14 mouse cellular contexts compared by ENCODE assay signal in the genomic region with DNA sequence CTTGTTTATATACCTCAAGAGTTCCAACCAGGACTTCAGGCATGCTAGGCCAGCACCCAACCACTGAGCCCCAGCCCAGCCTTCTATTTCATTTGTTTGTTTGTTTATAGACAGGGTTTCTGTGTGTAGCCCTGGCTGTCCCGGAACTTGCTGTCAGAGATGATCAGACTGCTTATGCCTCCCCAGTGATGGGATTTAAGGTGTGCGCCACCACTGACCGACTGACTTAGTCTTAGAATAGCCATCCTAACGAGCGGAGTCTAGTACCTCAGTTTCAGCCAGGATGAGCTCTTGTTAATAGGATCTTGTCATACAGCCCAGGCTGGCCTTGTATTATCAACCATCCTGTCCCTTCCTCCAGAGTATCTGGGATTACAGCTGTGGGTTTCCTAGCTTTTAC. TPM values are rescaled to one million over a fixed set of nuclear protein-coding genes. Genes with fewer than 3 reads are reported as not detected.
DNase-seq lines count a peak whose midpoint lies in the region; ATAC-seq lines count a peak whose summit lies in the region.
"Had no signal": no experiment of that assay in that cellular context is flagged by ENCODE, and none has a peak within 500 bp of the region (broad histone marks: within the 10 kb centered on the region; RNA-seq: fewer than 3 reads in every experiment).

No protein-coding gene starts in this region.

- no peaks in the 10 kb centered on the region for H3K9me3 ChIP-seq in heart, embryonic 12.5 days (replicated peaks)
- H3K9me3 ChIP-seq in limb, embryonic 13.5 days: no peaks in the 10 kb centered on the region
- no peaks in the 10 kb centered on the region for H3K9me3 ChIP-seq in limb, embryonic 10.5 days (replicated peaks)
- H3K9me3 ChIP-seq in embryonic facial prominence, embryonic 15.5 days (replicated peaks): no peaks in the 10 kb centered on the region
- H3K9me3 ChIP-seq in liver, embryonic 15.5 days (replicated peaks): no peaks in the 10 kb centered on the region
- H3K9me3 ChIP-seq: hindbrain, embryonic 15.5 days had no signal

- DNase-seq in heart, adult 9 months (ENCODE audit: low spot score in 2 of 2): no peak
- DNase-seq in limb, embryonic 10.5 days (ENCODE audit: low spot score): no peak
- DNase-seq in testis, postnatal 14 days (ENCODE audit: low spot score): no peak
- no peak for DNase-seq in frontal cortex, postnatal 25 days (ENCODE audit: low spot score in 2 of 2)
- DNase-seq: cerebellum, postnatal 25 days; gastrocnemius, postnatal 14 days; retina, postnatal 1 day; thymus, postnatal 14 days had no signal

- H3K4me1 ChIP-seq in heart, embryonic 12.5 days (replicated peaks): peaks cover 14% of the 10 kb centered on the region; the same call in 1 of the 2 replicates
- peaks cover 18% of the 10 kb centered on the region for H3K4me1 ChIP-seq in limb, embryonic 13.5 days
- peaks cover 15% of the 10 kb centered on the region for H3K4me1 ChIP-seq in limb, embryonic 10.5 days
- H3K4me1 ChIP-seq in embryonic facial prominence, embryonic 15.5 days: peaks cover 9% of the 10 kb centered on the region; the same call in 1 of the 2 replicates
- 0 out of 2 replicates have a peak, but pooled peaks cover 5% of the 10 kb centered on the region for H3K4me1 ChIP-seq in liver, embryonic 15.5 days (replicated peaks)

- H3K4me3 ChIP-seq in heart, embryonic 12.5 days: peak overlapping the region; percentile 56; the same call in 1 of the 2 replicates
- peak overlapping the region; percentile 55; the same call in 1 of the 2 replicates for H3K4me3 ChIP-seq in limb, embryonic 13.5 days
- no peak overlapping the region for H3K4me3 ChIP-seq in limb, embryonic 10.5 days
- H3K4me3 ChIP-seq in embryonic facial prominence, embryonic 15.5 days (replicated peaks): peak overlapping the region; percentile 47
- H3K4me3 ChIP-seq in liver, embryonic 15.5 days (replicated peaks): peak overlapping the region; percentile 57

- no peak overlapping the region for H3K27ac ChIP-seq in heart, embryonic 12.5 days (ENCODE audit: poor library complexity, severe bottlenecking)
- H3K27ac ChIP-seq in limb, embryonic 13.5 days: no peak overlapping the region
- no peak overlapping the region for H3K27ac ChIP-seq in limb, embryonic 10.5 days
- no peak overlapping the region for H3K27ac ChIP-seq in embryonic facial prominence, embryonic 15.5 days (replicated peaks)
- H3K27ac ChIP-seq in liver, embryonic 15.5 days (replicated peaks): no peak overlapping the region
- H3K27ac ChIP-seq: hindbrain, embryonic 15.5 days; limb, embryonic 12.5 days had no signal

- peaks cover 33% of the 10 kb centered on the region for H3K27me3 ChIP-seq in heart, embryonic 12.5 days (replicated peaks)
- H3K27me3 ChIP-seq in limb, embryonic 13.5 days: peaks cover 49% of the 10 kb centered on the region
- H3K27me3 ChIP-seq in limb, embryonic 10.5 days (ENCODE audit: low read depth, poor library complexity, severe bottlenecking): peaks cover 50% of the 10 kb centered on the region
- peaks cover 31% of the 10 kb centered on the region for H3K27me3 ChIP-seq in embryonic facial prominence, embryonic 15.5 days
- peaks cover 36% of the 10 kb centered on the region for H3K27me3 ChIP-seq in liver, embryonic 15.5 days

- peak overlapping the region; percentile 94 for H3K4me2 ChIP-seq in heart, embryonic 12.5 days
- no peak overlapping the region; the same call in 1 of the 2 replicates for H3K4me2 ChIP-seq in limb, embryonic 13.5 days (replicated peaks)
- no peak overlapping the region for H3K4me2 ChIP-seq in embryonic facial prominence, embryonic 15.5 days (replicated peaks)
- peak overlapping the region; percentile 42 for H3K4me2 ChIP-seq in liver, embryonic 15.5 days
- H3K4me2 ChIP-seq: hindbrain, embryonic 15.5 days had no signal

- no peak for ATAC-seq in heart, embryonic 12.5 days (ENCODE audit: insufficient number of reproducible peaks, low FRiP score)
- ATAC-seq in limb, embryonic 13.5 days (ENCODE audit: low FRiP score, low read depth): no peak
- ATAC-seq in embryonic facial prominence, embryonic 15.5 days (ENCODE audit: insufficient number of reproducible peaks, low FRiP score, low TSS enrichment, low read depth): no peak
- no peak for ATAC-seq in liver, embryonic 15.5 days (ENCODE audit: insufficient read depth)

- H3K9ac ChIP-seq in heart, embryonic 12.5 days: no peak overlapping the region
- H3K9ac ChIP-seq in limb, embryonic 13.5 days: no peak overlapping the region
- no peak overlapping the region for H3K9ac ChIP-seq in embryonic facial prominence, embryonic 15.5 days
- H3K9ac ChIP-seq in liver, embryonic 15.5 days: no peak overlapping the region
- H3K9ac ChIP-seq: hindbrain, embryonic 15.5 days; limb, embryonic 12.5 days had no signal

- WGBS in heart, embryonic 12.5 days: 79% methylated on average over 5 of the region's 5 CpGs
- WGBS in limb, embryonic 13.5 days: 82% methylated on average over 5 of the region's 5 CpGs
- WGBS in limb, embryonic 10.5 days: 87% methylated on average over 5 of the region's 5 CpGs
- 74% methylated on average over 5 of the region's 5 CpGs for WGBS in embryonic facial prominence, embryonic 15.5 days
- 69% methylated on average over 5 of the region's 5 CpGs for WGBS in liver, embryonic 15.5 days (ENCODE audit: insufficient replicate concordance)

- H3K36me3 ChIP-seq in heart, embryonic 12.5 days: no peaks in the 10 kb centered on the region
- H3K36me3 ChIP-seq in limb, embryonic 13.5 days: no peaks in the 10 kb centered on the region
- no peaks in the 10 kb centered on the region for H3K36me3 ChIP-seq in limb, embryonic 10.5 days
- H3K36me3 ChIP-seq in embryonic facial prominence, embryonic 15.5 days: no peaks in the 10 kb centered on the region
- H3K36me3 ChIP-seq in liver, embryonic 15.5 days (replicated peaks): no peaks in the 10 kb centered on the region
- H3K36me3 ChIP-seq: hindbrain, embryonic 15.5 days; limb, embryonic 12.5 days had no signal

RNA-seq across cellular contexts. Expression of a gene that starts 1.8 kb away (rescaled TPM):
- polyA plus RNA-seq in heart, embryonic 12.5 days (2016; fragmentation: Nextera tagmentation; extraction: Ambion mirVana): 0.51 and 0.60 TPM in 2 replicates
- 1.1 and 1.6 TPM in 2 replicates for polyA plus RNA-seq in limb, embryonic 13.5 days (2015; fragmentation: Nextera tagmentation; extraction: Ambion mirVana)
- 0.48 and 0.64 TPM in 2 replicates for polyA plus RNA-seq in limb, embryonic 10.5 days (2016; fragmentation: Nextera tagmentation; extraction: Ambion mirVana)
- 1.6 and 2.5 TPM in 2 replicates for polyA plus RNA-seq in embryonic facial prominence, embryonic 15.5 days (2015; fragmentation: Nextera tagmentation; extraction: Ambion mirVana)
- 2.0 and 2.3 TPM in 2 replicates for polyA plus RNA-seq in liver, embryonic 15.5 days (2015; fragmentation: Nextera tagmentation; extraction: Ambion mirVana)

RNA-seq across cellular contexts. Expression of a gene that starts 35.0 kb away (rescaled TPM):
- polyA plus RNA-seq in heart, embryonic 12.5 days (2016; fragmentation: Nextera tagmentation; extraction: Ambion mirVana): 92.5 and 95.8 TPM in 2 replicates
- polyA plus RNA-seq in limb, embryonic 13.5 days (2015; fragmentation: Nextera tagmentation; extraction: Ambion mirVana): 167 and 203 TPM in 2 replicates
- 68.9 and 84.4 TPM in 2 replicates for polyA plus RNA-seq in limb, embryonic 10.5 days (2016; fragmentation: Nextera tagmentation; extraction: Ambion mirVana)
- polyA plus RNA-seq in embryonic facial prominence, embryonic 15.5 days (2015; fragmentation: Nextera tagmentation; extraction: Ambion mirVana): 191 and 202 TPM in 2 replicates
- 210 and 216 TPM in 2 replicates for polyA plus RNA-seq in liver, embryonic 15.5 days (2015; fragmentation: Nextera tagmentation; extraction: Ambion mirVana)

Comparison
In these comparisons a context has a peak if more than half of its experiments do, and no peak if none do; other contexts are left out.
1. H3K4me2 ChIP-seq: peak in heart, embryonic 12.5 days (single experiment) and liver, embryonic 15.5 days (single experiment); none in limb, embryonic 13.5 days (single experiment) and embryonic facial prominence, embryonic 15.5 days (single experiment).